Mouse (Mus musculus) midbrain, embryonic 11.5 days (tissue): ENCODE data around the gene 2310007B03Rik. TPM values are rescaled to one million over a fixed set of nuclear protein-coding genes. Genes with fewer than 3 reads are reported as not detected.

ENCODE experiments used
- ATAC-seq: fragments of 200-750 bp; cut with Nextera tagmentation; 2 replicates; pipeline ENCODE4 v1.8.0; 2017; ENCODE audit warnings: moderate TSS enrichment, moderate library complexity; ENCODE audit not compliant: low FRiP score
- DNase-seq: peaks from one replicate; pipeline ENCODE4 v3.0.0; 2015; ENCODE audit warnings: low spot score; ENCODE audit errors: missing footprints
- H3K27ac ChIP-seq: fragments of 300-500 bp; sonication (generic); 2 replicates; pipeline ENCODE4 v1.5.1; 2014; ENCODE audit warnings: low read depth, low read length
- H3K27me3 ChIP-seq: fragments of 300-500 bp; sonication (generic); 2 replicates; pipeline ENCODE4 v1.6.1; 2014; ENCODE audit warnings: mild to moderate bottlenecking, low read length, moderate library complexity, mixed read lengths; ENCODE audit not compliant: control insufficient read depth, insufficient read depth
- H3K36me3 ChIP-seq: fragments of 300-500 bp; sonication (generic); 2 replicates; pipeline ENCODE4 v1.6.1; 2014; ENCODE audit warnings: mild to moderate bottlenecking, low read length, moderate library complexity, mixed read lengths; ENCODE audit not compliant: control insufficient read depth, insufficient read depth
- H3K4me1 ChIP-seq: fragments of 300-500 bp; sonication (generic); 2 replicates; pipeline ENCODE4 v1.6.1; 2014; ENCODE audit warnings: low read length; ENCODE audit not compliant: control insufficient read depth, insufficient read depth
- H3K4me2 ChIP-seq: fragments of 300-500 bp; sonication (generic); 2 replicates; pipeline ENCODE4 v1.6.1; 2014; ENCODE audit warnings: mild to moderate bottlenecking, moderate library complexity
- H3K4me3 ChIP-seq: fragments of 300-500 bp; sonication (generic); 2 replicates; pipeline ENCODE4 v1.5.1; 2014; ENCODE audit warnings: low read depth, low read length
- H3K9ac ChIP-seq: fragments of 300-500 bp; sonication (generic); 2 replicates; pipeline ENCODE4 v1.6.1; 2014; ENCODE audit warnings: low read length
- H3K9me3 ChIP-seq: fragments of 300-500 bp; sonication (generic); 2 replicates; pipeline ENCODE4 v1.6.1; 2016; ENCODE audit warnings: low read length; ENCODE audit not compliant: control insufficient read depth
- WGBS: fragments of 180-500 bp; shearing (Covaris S2); extraction: QIAGEN DNeasy Blood & Tissue Kit; methylation state at CpG from one replicate; pipeline ENCODE4 v1.1.7; 2014; 5-methylcytosine and 5-hydroxymethylcytosine counted together
- polyA plus RNA-seq: library from polyadenylated mRNA; unstranded; fragments of >200 nt; fragmentation: Nextera tagmentation; extraction: Ambion mirVana; gene quantifications from 2 replicates; pipeline ENCODE4 v1.2.1, GENCODE M21; 2014

The 2310007B03Rik gene
- polyA plus RNA-seq, 1 experiment from 2014 or later: 0.34 TPM

DNA sequence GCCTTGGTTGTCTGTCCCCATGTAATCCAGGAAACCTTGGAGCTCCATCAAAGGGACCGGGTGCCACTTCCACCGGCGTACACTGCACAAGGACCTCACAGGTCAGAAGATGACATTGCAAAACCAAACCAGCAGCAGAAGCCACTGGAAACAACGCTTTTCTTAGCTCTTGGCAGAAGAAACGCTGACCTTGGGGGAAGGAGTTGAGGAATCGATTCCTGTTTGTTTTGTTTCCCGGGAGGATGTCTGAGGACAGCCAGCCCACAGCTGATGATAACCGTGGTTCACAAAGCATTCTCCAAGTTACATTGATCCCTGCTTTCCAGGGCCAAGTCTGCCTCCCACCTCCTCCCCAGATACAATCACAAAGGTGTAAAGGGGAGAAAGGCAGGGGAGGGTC is 36.7 kb downstream of the 2310007B03Rik start:
- H3K27me3 ChIP-seq: no peaks in the 10 kb centered on the region
- no peak overlapping the region for H3K4me2 ChIP-seq
- DNase-seq (peak; percentile 62), ATAC-seq (no peak)
- WGBS: 68% methylated on average over 8 of the region's 8 CpGs
- no peaks in the 10 kb centered on the region for H3K9me3 ChIP-seq
- no peak overlapping the region for H3K4me3 ChIP-seq
- no peaks in the 10 kb centered on the region for H3K36me3 ChIP-seq
- H3K9ac ChIP-seq: no peak overlapping the region
- H3K27ac ChIP-seq: no peak overlapping the region
- H3K4me1 ChIP-seq: no peaks in the 10 kb centered on the region

DNA sequence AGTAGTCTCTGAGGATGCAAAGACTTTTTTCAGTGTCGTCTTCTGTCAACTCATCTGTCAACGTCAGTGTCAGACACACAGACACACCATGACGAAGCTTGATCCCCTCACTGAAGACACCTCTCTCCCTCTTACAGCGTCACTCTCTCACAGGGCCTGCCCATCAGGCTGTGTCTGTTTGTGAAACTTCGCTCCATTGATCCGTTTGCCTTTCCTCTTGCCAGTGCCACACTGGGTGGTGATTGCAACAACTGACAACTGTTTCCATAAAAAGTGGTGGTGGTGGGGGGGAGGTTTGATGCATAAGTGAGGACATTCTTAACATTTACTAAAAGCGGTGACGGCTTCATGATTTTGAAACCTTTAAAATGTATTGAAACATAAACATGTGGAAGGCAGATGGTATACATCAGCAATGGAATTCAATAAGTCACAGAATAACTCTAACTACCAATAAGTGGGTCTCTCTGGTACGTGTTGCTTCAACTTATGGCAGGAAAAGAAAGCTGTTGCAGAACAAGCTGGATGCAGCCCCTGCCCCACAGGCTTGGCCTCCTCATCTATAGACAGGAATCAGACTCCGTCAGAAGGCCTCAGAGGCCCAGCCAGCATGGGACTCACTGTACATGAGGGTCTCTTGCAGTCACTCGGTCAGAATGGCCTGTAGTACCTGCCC is 37.4 kb downstream of the 2310007B03Rik start:
- H3K4me1 ChIP-seq: no peaks in the 10 kb centered on the region
- H3K4me3 ChIP-seq: no peak overlapping the region
- H3K27ac ChIP-seq: no peak overlapping the region
- no peaks in the 10 kb centered on the region for H3K36me3 ChIP-seq
- H3K4me2 ChIP-seq: no peak overlapping the region
- no peaks in the 10 kb centered on the region for H3K27me3 ChIP-seq
- DNase-seq (peak; percentile 44), ATAC-seq (no peak)
- H3K9me3 ChIP-seq: no peaks in the 10 kb centered on the region
- H3K9ac ChIP-seq: no peak overlapping the region
- 85% methylated on average over 11 of the region's 11 CpGs for WGBS

DNA sequence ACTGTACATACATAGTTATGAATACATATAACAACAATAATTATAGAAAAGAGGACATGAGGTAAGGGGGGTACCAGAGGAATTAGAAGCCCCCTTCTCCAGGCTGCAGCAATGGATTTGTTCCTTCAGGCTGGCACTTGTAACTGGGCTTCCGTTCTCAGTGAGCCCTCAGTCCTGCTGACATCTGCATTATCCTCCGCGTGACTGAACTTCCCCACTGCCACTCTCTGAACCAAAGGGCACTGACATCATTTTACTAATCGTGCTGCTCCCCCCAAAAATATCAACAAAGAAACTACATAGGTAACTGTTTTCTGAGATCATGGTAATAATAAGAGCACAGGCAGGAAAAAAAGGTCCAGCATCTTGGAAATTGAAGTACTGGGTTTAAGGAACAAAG is 41.9 kb downstream of the 2310007B03Rik start:
- WGBS: 39% methylated on average over 4 of the region's 4 CpGs
- Histone ChIP-seq H3K4me3 (no peak overlapping the region), H3K4me2 (no peak overlapping the region), H3K27ac (no peak overlapping the region), H3K36me3 (no peaks in the 10 kb centered on the region), H3K9ac (no peak overlapping the region), H3K27me3 (no peaks in the 10 kb centered on the region), H3K4me1 (peaks cover 5% of the 10 kb centered on the region), H3K9me3 (no peaks in the 10 kb centered on the region)
- ATAC-seq (no peak), DNase-seq (peak; percentile 23)

DNA sequence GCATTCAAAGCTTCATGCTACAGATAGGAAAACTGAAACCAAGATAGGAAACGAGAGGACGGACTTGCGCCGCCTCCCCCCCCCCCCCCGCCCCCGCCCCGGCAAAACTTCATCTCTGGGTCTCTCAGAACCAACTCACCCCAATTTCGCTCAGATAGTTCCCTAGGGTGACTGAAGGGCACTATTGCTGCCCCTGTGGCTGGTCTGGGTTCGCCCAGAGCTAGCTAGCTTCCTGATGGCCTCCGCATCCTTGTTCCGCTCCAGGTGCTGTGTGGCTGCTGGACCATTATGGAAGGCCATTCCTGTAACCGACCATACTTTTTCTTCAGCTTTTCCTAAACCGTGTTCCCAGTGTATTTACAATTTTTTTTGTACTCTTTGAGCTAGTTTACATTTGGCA is 45.3 kb downstream of the 2310007B03Rik start:
- Histone ChIP-seq H3K9ac (peak overlapping the region; percentile 50), H3K9me3 (no peaks in the 10 kb centered on the region), H3K4me3 (peak overlapping the region; percentile 40), H3K4me2 (peak overlapping the region; percentile 65), H3K27me3 (no peaks in the 10 kb centered on the region), H3K4me1 (peaks cover 5% of the 10 kb centered on the region), H3K36me3 (no peaks in the 10 kb centered on the region), H3K27ac (no peak overlapping the region)
- peak; percentile 85 for ATAC-seq
- no peak for DNase-seq
- 16% methylated on average over 11 of the region's 13 CpGs for WGBS

DNA sequence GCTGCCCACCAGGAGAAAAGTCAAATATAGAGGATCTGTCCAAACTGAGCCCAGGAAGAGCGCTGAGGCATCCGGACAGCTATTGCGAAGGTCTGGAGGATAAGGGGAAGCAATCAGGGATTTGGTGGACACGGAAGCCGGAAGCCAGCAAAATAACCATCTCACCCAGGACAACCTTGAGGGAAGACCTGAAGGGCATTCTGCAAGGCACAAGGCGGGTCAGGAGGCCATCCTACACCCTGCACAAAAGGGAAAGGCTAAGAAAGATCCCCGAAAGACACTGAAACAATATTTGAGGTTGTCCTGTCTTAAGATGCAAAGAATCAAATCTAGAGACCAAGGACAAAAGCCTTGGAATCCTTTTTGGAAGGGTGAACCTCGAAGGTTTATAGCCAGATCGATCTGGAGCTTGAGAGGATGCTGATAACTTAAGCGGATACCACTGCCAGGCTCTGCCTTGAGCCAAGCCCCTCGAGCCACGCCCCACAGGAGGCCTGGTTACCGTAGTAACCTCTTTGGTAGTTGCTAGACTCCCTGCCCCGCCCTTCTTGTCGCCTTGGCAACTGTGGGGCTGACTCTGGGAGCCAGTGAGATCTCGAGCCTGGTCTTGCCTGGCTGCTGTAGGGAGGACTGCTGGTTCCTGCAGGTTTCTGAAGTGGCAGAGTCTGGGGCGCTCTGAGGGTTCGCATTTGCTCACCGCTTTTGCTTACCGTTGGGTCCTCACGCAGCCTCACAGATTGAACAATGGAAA is 45.9 kb downstream of the 2310007B03Rik start:
- peak; percentile 99 for DNase-seq
- Histone ChIP-seq H3K4me1 (peaks cover 5% of the 10 kb centered on the region), H3K4me2 (peak overlapping the region; percentile 65), H3K36me3 (no peaks in the 10 kb centered on the region), H3K27me3 (no peaks in the 10 kb centered on the region), H3K4me3 (peak overlapping the region; percentile 40), H3K9me3 (no peaks in the 10 kb centered on the region), H3K27ac (no peak overlapping the region), H3K9ac (peak overlapping the region; percentile 50)
- ATAC-seq: peak; percentile 100
- 21% methylated on average over 21 of the region's 21 CpGs for WGBS

DNA sequence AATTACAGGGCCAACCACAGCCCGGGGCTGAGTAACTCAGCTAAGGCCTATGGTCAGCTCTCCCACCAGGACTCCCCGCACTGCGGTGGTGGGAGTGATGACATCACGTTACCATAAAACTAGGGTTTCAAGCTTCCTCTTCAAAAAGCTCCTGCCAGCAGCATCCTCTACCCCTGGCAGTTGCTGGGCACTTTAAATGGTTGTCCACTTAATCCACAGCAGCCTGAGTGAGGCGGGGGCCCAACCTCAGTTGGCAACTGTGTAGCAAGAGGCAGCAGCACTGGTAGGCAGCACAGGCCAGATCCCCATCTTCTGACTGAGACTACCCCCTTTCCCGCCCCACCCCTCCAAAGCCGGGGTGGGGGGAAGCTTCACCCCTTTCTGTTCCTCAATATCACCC is 58.0 kb downstream of the 2310007B03Rik start:
- ATAC-seq (no peak), DNase-seq (no peak)
- Histone ChIP-seq H3K9me3 (no peaks in the 10 kb centered on the region), H3K4me2 (no peak overlapping the region), H3K27ac (no peak overlapping the region), H3K36me3 (no peaks in the 10 kb centered on the region), H3K9ac (no peak overlapping the region), H3K4me3 (no peak overlapping the region), H3K4me1 (peaks cover 8% of the 10 kb centered on the region; the same call in 1 of the 2 replicates), H3K27me3 (peaks cover 10% of the 10 kb centered on the region; the same call in 1 of the 2 replicates)
- 67% methylated on average over 7 of the region's 7 CpGs for WGBS

DNA sequence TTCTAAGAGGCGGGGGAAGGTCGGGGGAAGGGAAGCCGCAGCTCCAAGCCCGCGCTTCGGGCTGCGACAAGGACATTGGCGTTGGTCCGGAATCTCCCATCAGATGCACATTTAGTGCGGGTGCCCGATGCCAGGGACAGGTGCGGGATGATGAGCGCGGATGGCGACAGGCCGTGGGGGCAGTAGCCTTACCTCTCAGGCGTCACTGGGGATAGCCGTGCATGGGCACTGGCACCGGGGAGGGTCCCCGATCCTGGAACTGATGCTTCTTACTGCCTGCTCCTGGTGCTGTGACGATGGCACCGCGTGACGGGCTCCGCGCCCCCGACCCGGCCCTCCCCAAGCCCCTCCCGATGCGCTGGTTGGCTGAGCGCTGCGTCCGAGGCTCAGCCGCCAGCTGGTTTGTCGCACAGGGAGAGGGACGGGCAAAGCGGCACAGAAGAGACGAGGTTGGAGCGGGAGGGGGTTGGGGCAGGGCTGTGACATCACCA is 59.1 kb downstream of the 2310007B03Rik start, which contains the start of gene Kif1a:
TSS of gene Kif1a (minus strand) at position 381 of the 491 bp plus-strand sequence.
- ATAC-seq: peak; percentile 87
- peak within 1 kb of the TSS; percentile 81 for H3K9ac ChIP-seq
- no peaks in the 10 kb centered on the region; the same call in 1 of the 2 replicates for H3K36me3 ChIP-seq
- peak within 1 kb of the TSS; percentile 69 for H3K4me3 ChIP-seq
- DNase-seq: peak; percentile 97
- H3K27me3 ChIP-seq: peaks cover 10% of the 10 kb centered on the region; the same call in 1 of the 2 replicates
- under 1% methylated on average over 39 of the region's 39 CpGs for WGBS
- peak within 1 kb of the TSS; percentile 47 for H3K27ac ChIP-seq
- H3K4me1 ChIP-seq: peaks cover 8% of the 10 kb centered on the region; the same call in 1 of the 2 replicates
- no peaks in the 10 kb centered on the region for H3K9me3 ChIP-seq
- peak within 1 kb of the TSS; percentile 97 for H3K4me2 ChIP-seq
